In genomic region chr4:137676057-137676456, GRCm38 (mm10) we compare ENCODE assay signal across 9 mouse cellular contexts. TPM values are rescaled to one million over a fixed set of nuclear protein-coding genes. Genes with fewer than 3 reads are reported as not detected.
A peak's percentile ranks its signal among the peaks of the same experiment; 100 is the strongest.
DNase-seq lines count a peak whose midpoint lies in the region; ATAC-seq and TF ChIP-seq lines count a peak whose summit lies in the region.
"Had no signal": no experiment of that assay in that cellular context is flagged by ENCODE, and none has a peak within 500 bp of the region (broad histone marks: within the 10 kb centered on the region; RNA-seq: fewer than 3 reads in every experiment).

No protein-coding gene starts in this region.

- peak; percentile 21; the same call in 1 of the 2 replicates for ATAC-seq in midbrain, embryonic 13.5 days

- H3K9ac ChIP-seq in midbrain, embryonic 13.5 days (replicated peaks), result no peak overlapping the region
- H3K9ac ChIP-seq: limb, embryonic 12.5 days had no signal

- H3K27ac ChIP-seq in embryonic facial prominence, embryonic 10.5 days (replicated peaks), result no peak overlapping the region
- peak overlapping the region; percentile 72 for H3K27ac ChIP-seq in left cerebral cortex, adult 2 months
- H3K27ac ChIP-seq in midbrain, embryonic 13.5 days, result no peak overlapping the region
- no peak overlapping the region for H3K27ac ChIP-seq in small intestine, adult 2 months (ENCODE audit: insufficient read depth, low read depth, low read length)
- H3K27ac ChIP-seq: limb, embryonic 12.5 days had no signal

- intact Hi-C loops in heart, postnatal 10 days (cut with DNase I), result loop anchor here (1.0 kb wide), 1 partner anchor 46 kb away; no protein-coding TSS in a partner anchor
- intact Hi-C loops in left cerebral cortex, adult 2 months (cut with DNase I), result loop anchor here (1.0 kb wide), 1 partner anchor 46 kb away; no protein-coding TSS in a partner anchor

- peak; percentile 75 to 93 for DNase-seq in adrenal gland, adult (ENCODE audit: inconsistent age in 2 of 2, low spot score in 1 of 2)
- no peak for DNase-seq in adrenal gland, adult 8-10 months
- DNase-seq in adrenal gland, postnatal 10 days, result peak; percentile 89
- DNase-seq in embryonic facial prominence, embryonic 10.5 days (ENCODE audit: low spot score), result peak; percentile 87
- DNase-seq in heart, postnatal 10 days, result peak; percentile 84 to 89
- DNase-seq in left cerebral cortex, adult 2 months (ENCODE audit: extremely low spot score in 1 of 2, low spot score in 2 of 2), result peak; percentile 84 to 90

- H3K4me1 ChIP-seq in embryonic facial prominence, embryonic 10.5 days, result peaks cover 24% of the 10 kb centered on the region
- H3K4me1 ChIP-seq in midbrain, embryonic 13.5 days (replicated peaks), result peaks cover 18% of the 10 kb centered on the region
- H3K4me1 ChIP-seq in small intestine, adult 2 months (ENCODE audit: control insufficient read depth, insufficient read depth, insufficient read length, low read length), result no peaks in the 10 kb centered on the region

- no peaks in the 10 kb centered on the region for H3K36me3 ChIP-seq in embryonic facial prominence, embryonic 10.5 days (replicated peaks)
- H3K36me3 ChIP-seq in midbrain, embryonic 13.5 days, result no peaks in the 10 kb centered on the region
- no peaks in the 10 kb centered on the region for H3K36me3 ChIP-seq in small intestine, adult 2 months (ENCODE audit: control insufficient read depth, insufficient read depth, low read length)
- H3K36me3 ChIP-seq: limb, embryonic 12.5 days had no signal

- no peak overlapping the region for H3K4me3 ChIP-seq in embryonic facial prominence, embryonic 10.5 days
- no peak overlapping the region for H3K4me3 ChIP-seq in left cerebral cortex, adult 2 months
- no peak overlapping the region for H3K4me3 ChIP-seq in midbrain, embryonic 13.5 days (replicated peaks)
- no peak overlapping the region for H3K4me3 ChIP-seq in small intestine, adult 2 months (ENCODE audit: low read depth, low read length)
- H3K4me3 ChIP-seq: limb, embryonic 12.5 days had no signal

- peaks cover 47% of the 10 kb centered on the region for H3K27me3 ChIP-seq in embryonic facial prominence, embryonic 10.5 days (replicated peaks; ENCODE audit: low read depth, poor library complexity, severe bottlenecking)
- peaks cover 27% of the 10 kb centered on the region for H3K27me3 ChIP-seq in midbrain, embryonic 13.5 days
- H3K27me3 ChIP-seq in small intestine, adult 2 months (ENCODE audit: control insufficient read depth, insufficient read depth, low read length), result peaks cover 5% of the 10 kb centered on the region; the same call in 1 of the 2 replicates

- 10% methylated on average over 11 of the region's 11 CpGs for WGBS in embryonic facial prominence, embryonic 10.5 days
- WGBS in midbrain, embryonic 13.5 days, result 10% methylated on average over 11 of the region's 11 CpGs
- WGBS in small intestine, adult 2 months, result 9% methylated on average over 10 of the region's 11 CpGs

- TF ChIP-seq CTCF in left cerebral cortex, adult 2 months (IDR thresholded peaks at IDR 0.05), result peak; percentile 97
- peak; percentile 85 for TF ChIP-seq CTCF in small intestine, adult 2 months (IDR thresholded peaks at IDR 0.05; ENCODE audit: extremely low read depth, insufficient read length, insufficient replicate concordance, low read depth, low read length)

- no peak for TF ChIP-seq POLR2A in small intestine, adult 2 months (IDR thresholded peaks at IDR 0.05; ENCODE audit: low read depth, low read length)

- 0 out of 2 replicates have a peak overlapping the region, but pooled peaks have one; percentile 13 for H3K4me2 ChIP-seq in midbrain, embryonic 13.5 days (replicated peaks)
- H3K4me2 ChIP-seq: limb, embryonic 12.5 days had no signal

- no peaks in the 10 kb centered on the region for H3K9me3 ChIP-seq in embryonic facial prominence, embryonic 10.5 days
- H3K9me3 ChIP-seq in midbrain, embryonic 13.5 days, result no peaks in the 10 kb centered on the region
- H3K9me3 ChIP-seq: limb, embryonic 12.5 days had no signal

RNA-seq across cellular contexts. Expression of gene Rap1gap, which starts 11.5 kb away (rescaled TPM):
- 100 to 1,000 TPM; 108 to 376 (median 251) TPM for total RNA-seq in adrenal gland, adult 8-10 months (2022)
- 10 to 100 TPM; 31.3 to 48.5 TPM for total RNA-seq in adrenal gland, postnatal 10 days (2021)
- polyA plus RNA-seq in embryonic facial prominence, embryonic 10.5 days (2016; fragmentation: Nextera tagmentation; extraction: Ambion mirVana), result 3.8 and 6.9 TPM in 2 replicates
- 10 to 100 TPM; 10.3 to 12.6 TPM for total RNA-seq in heart, postnatal 10 days (2021)
- 100 to 1,000 TPM; 267 to 315 TPM for total RNA-seq in left cerebral cortex, adult 2 months (2021)
- polyA plus RNA-seq in midbrain, embryonic 13.5 days (2015; fragmentation: Nextera tagmentation; extraction: Ambion mirVana), result 28.5 and 30.4 TPM in 2 replicates
- 48.4 and 141 TPM in 2 replicates for polyA plus RNA-seq in small intestine, adult 2 months (2012; rRNA removed)
